Mouse (Mus musculus) E14TG2a.4 (cell line): ENCODE data around the gene Gfra1.

ENCODE experiments used
- CTCF ChIP-seq: conservative IDR thresholded peaks from 2 replicates; pipeline ENCODE4 v1.5.1; 2014; ENCODE audit warnings: low read length
- NANOG ChIP-seq: IDR thresholded peaks from 2 replicates; pipeline ENCODE4 v1.6.1; 2014; ENCODE audit warnings: borderline replicate concordance, low read length, mixed read lengths

- no peak for TF ChIP-seq CTCF
- TF ChIP-seq NANOG, result no peak
Observed at GRCm38 (mm10) chr19:58364688-58365087, 91.0 kb downstream of the Gfra1 start.
